Mouse (Mus musculus) C2C12 (cell line): ENCODE results near the gene Mgat4a. TPM values are rescaled to one million over a fixed set of nuclear protein-coding genes. Genes with fewer than 3 reads are reported as not detected.

Source experiments
- H3K27me3 ChIP-seq: one replicate; pipeline ENCODE4 v1.6.1; 2011; ENCODE audit not compliant: control insufficient read depth, insufficient read depth, insufficient read length
- H3K36me3 ChIP-seq: one replicate; pipeline ENCODE4 v1.6.1; 2011; ENCODE audit not compliant: control insufficient read depth, insufficient read depth
- H3K4me3 ChIP-seq: one replicate; pipeline ENCODE4 v1.5.1; 2011; ENCODE audit warnings: mild to moderate bottlenecking, control low read depth; ENCODE audit not compliant: poor library complexity, insufficient read depth, severe bottlenecking
- H3K79me2 ChIP-seq: one replicate; pipeline ENCODE4 v1.6.1; 2011; ENCODE audit not compliant: control insufficient read depth, insufficient read depth
- H3K79me3 ChIP-seq: one replicate; pipeline ENCODE4 v1.6.1; 2011; ENCODE audit warnings: low read depth, control low read depth
- H3ac ChIP-seq: one replicate; pipeline ENCODE3; 2011; ENCODE audit warnings: low read depth; ENCODE audit not compliant: control insufficient read depth, insufficient read length
- CEBPB ChIP-seq: IDR thresholded peaks from one replicate; pipeline ENCODE4 v1.6.1; 2011; ENCODE audit warnings: low read depth, mild to moderate bottlenecking, control low read depth, moderate library complexity
- CTCF ChIP-seq: IDR thresholded peaks from one replicate; pipeline ENCODE4 v1.5.1; 2011; ENCODE audit not compliant: control insufficient read depth, insufficient read depth, insufficient read length
- FOSL1 ChIP-seq: IDR thresholded peaks from one replicate; pipeline ENCODE4 v1.8.0; 2011; ENCODE audit warnings: mild to moderate bottlenecking, low read length; ENCODE audit not compliant: poor library complexity, insufficient read depth, severe bottlenecking
- MAX ChIP-seq: IDR thresholded peaks from one replicate; pipeline ENCODE4 v1.6.1; 2011; ENCODE audit warnings: mild to moderate bottlenecking, control low read depth
- MYOD1 ChIP-seq: IDR thresholded peaks from one replicate; pipeline ENCODE4 v1.6.1; 2011; ENCODE audit warnings: low read depth; ENCODE audit not compliant: control insufficient read depth, insufficient read length
- MYOG ChIP-seq: IDR thresholded peaks from one replicate; pipeline ENCODE4 v1.6.1; 2011; ENCODE audit not compliant: control insufficient read depth, insufficient read length; ENCODE audit errors: extremely low read depth
- USF1 ChIP-seq: IDR thresholded peaks from one replicate; pipeline ENCODE4 v1.6.1; 2011; ENCODE audit warnings: low read depth, mild to moderate bottlenecking, control low read depth, moderate library complexity
- polyA plus RNA-seq: library from polyadenylated mRNA; unstranded; fragments of >200 nt; fragmentation: generic; extraction: Trizol; gene quantifications from one replicate; pipeline ENCODE4 v1.2.1, GENCODE M21; 2012; ENCODE audit warnings: missing spikeins

The Mgat4a gene
- polyA plus RNA-seq, 1 experiment: 0.01 TPM

GRCm38 (mm10) chr1:37539968-37540809, 627 bp downstream of the Mgat4a start:
- Histone ChIP-seq H3K27me3 (peaks cover 10% of the 10 kb centered on the region), H3K79me2 (no peaks in the 10 kb centered on the region), H3K79me3 (no peaks in the 10 kb centered on the region), H3K4me3 (no peak overlapping the region), H3ac (no peak overlapping the region), H3K36me3 (no peaks in the 10 kb centered on the region)
- TF ChIP-seq USF1: no peak
- TF ChIP-seq CTCF: no peak

DNA sequence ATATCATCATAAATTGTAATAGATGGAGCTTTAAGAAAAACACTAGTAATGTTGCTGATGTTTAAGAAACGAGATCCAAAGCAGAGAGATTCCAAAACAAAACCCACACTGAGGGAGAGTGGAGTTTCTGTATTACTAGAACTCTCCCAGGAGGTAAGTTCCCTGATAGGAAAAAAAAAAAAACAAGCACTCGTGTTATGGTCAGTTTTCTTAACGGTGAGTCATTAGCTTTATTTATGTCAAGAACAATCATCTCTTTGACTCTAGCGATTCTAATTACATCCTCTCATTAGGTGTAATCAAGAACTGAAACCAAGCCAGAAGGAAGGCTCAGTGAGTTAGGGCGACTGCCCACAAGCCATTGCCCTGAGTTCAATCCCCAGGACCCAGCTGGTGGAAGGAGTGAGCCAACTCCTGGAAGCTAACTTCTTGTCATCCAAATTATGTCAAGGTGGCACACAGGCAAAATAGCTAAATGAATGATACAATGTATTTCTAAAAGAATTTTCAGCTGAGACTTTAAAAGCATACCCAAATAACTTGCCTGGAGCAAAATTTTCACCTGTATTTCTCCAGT, 6.2 kb downstream of the Mgat4a start:
- no peak overlapping the region for H3K4me3 ChIP-seq
- no peak for TF ChIP-seq MYOG

DNA sequence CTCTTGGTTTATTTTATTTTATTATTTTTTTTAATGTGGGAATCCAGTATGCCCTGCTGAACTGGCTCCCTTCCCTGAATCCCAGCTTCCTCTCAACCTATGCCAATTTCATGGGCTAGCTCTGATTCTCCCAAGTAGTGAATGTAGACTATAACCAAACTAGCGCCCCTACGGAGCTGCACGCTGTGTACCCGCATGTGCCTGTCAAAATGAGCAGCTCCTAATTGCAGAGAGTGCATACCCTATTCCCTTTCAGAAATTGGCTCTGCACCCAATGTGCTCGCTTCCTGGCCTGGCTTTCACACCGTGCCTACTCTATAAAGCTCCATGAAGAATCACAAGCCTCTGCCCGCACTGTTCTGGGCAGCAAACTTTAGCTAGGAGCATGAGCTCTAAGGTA, 7.6 kb downstream of the Mgat4a start:
- TF ChIP-seq MAX: no peak
- no peak for TF ChIP-seq CEBPB
- no peak for TF ChIP-seq USF1
- no peak for TF ChIP-seq FOSL1
- TF ChIP-seq MYOG: no peak
- TF ChIP-seq CTCF: no peak
- no peak for TF ChIP-seq MYOD1
- Histone ChIP-seq H3K79me2 (no peaks in the 10 kb centered on the region), H3K27me3 (peaks cover 3% of the 10 kb centered on the region), H3K79me3 (no peaks in the 10 kb centered on the region), H3K4me3 (no peak overlapping the region), H3ac (no peak overlapping the region), H3K36me3 (no peaks in the 10 kb centered on the region)

More for the DNA sequence above, 6.2 kb downstream of the Mgat4a start:
- Histone ChIP-seq H3K27me3 (peaks cover 3% of the 10 kb centered on the region), H3K79me3 (no peaks in the 10 kb centered on the region), H3ac (no peak overlapping the region), H3K79me2 (no peaks in the 10 kb centered on the region), H3K36me3 (no peaks in the 10 kb centered on the region)

DNA sequence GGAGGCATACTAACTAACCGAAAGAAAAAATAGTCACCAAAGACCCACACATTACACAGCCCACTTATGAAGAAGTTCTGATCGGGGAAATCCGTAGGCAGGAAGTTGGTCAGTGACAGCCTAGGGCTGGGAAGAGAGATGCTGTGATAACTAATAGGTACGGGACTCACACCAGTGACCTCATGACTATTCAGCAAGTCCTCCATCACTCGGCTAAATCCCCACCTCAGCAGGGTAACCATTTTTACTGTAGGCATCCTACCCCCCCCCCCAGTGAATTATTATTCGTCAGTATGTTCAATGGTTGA, 8.3 kb downstream of the Mgat4a start:
- TF ChIP-seq FOSL1 (no peak), MAX (no peak), MYOD1 (no peak), MYOG (no peak), CEBPB (no peak), CTCF (no peak), USF1 (no peak)
- H3K4me3 ChIP-seq: no peak overlapping the region
- H3K36me3 ChIP-seq: no peaks in the 10 kb centered on the region
- no peaks in the 10 kb centered on the region for H3K79me2 ChIP-seq
- H3ac ChIP-seq: no peak overlapping the region
- H3K27me3 ChIP-seq: peaks cover 3% of the 10 kb centered on the region
- H3K79me3 ChIP-seq: no peaks in the 10 kb centered on the region

DNA sequence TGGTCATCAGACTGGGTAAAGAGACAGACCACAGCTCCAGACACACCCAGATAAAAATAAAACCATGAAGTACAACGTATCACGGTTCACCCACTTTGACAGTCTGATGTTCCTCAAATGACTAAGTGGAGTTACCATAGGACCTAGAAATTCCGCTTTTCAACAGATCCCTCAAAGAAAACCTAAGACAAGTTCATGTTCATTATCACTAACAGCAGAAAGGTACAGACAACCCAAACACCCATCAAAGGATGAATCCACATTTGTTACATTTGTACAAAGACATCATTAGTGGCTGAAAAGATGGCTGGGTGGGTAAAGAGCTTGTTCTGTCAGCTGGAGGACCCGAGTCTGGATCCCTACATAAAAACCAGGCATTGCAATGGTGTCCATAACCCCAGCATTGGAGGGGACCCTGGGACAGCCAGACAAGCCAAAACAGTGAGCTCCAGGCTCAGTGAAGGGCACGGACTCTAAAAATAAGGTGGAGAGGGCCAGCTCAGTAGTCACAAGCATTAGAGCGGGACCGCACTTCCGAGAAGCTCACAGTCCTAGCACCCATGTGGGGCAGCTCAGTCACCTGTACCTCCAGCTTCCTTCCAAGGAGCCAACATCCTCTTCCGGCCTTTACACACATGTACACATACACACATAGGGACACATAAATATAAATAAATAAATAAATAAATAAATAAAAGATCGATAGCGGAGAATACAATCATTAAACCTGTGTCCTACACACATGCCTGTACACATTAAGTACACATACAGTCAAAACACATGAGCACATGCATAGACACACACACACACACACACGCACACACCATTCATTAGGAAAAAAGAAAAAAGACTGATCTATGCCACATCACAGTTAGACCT, 8.9 kb downstream of the Mgat4a start:
- Histone ChIP-seq H3K4me3 (no peak overlapping the region), H3K79me3 (no peaks in the 10 kb centered on the region), H3K79me2 (no peaks in the 10 kb centered on the region), H3K36me3 (no peaks in the 10 kb centered on the region), H3ac (no peak overlapping the region), H3K27me3 (peaks cover 3% of the 10 kb centered on the region)
- no peak for TF ChIP-seq USF1
- TF ChIP-seq CTCF: no peak
- TF ChIP-seq MYOG: no peak
- TF ChIP-seq MAX: no peak
- no peak for TF ChIP-seq FOSL1
- TF ChIP-seq CEBPB: no peak
- no peak for TF ChIP-seq MYOD1
